Mouse (Mus musculus): ENCODE measurements at regions not wholly inside any gene's neighbourhood (a gene's known extent, or its start where the extent isn't known, plus 50 kb on each side); places are given as distances from the start of the nearest gene placed in this dataset.
"Not testable (repeated sequence)": the region's sequence is repeated elsewhere in the genome, so short reads cannot be mapped to it uniquely, and the experiment has no call there.

- intact Hi-C loops (cut with DNase I); DNase-seq: not testable (repeated sequence)
Observed at GRCm38 (mm10) chr14:53001289-53001688, 505.7 kb upstream of the Olfr1507 start.

GRCm38 (mm10) chr14:52992106-52992760, 496.7 kb upstream of the Olfr1507 start:
- intact Hi-C loops (cut with DNase I); DNase-seq: not testable (repeated sequence)

GRCm38 (mm10) chr14:52991328-52991665, 495.7 kb upstream of the Olfr1507 start:
- intact Hi-C loops (cut with DNase I); DNase-seq: not testable (repeated sequence)

- DNase-seq; intact Hi-C loops (cut with DNase I): not testable (repeated sequence)
Observed at GRCm38 (mm10) chr14:52990569-52991327, 495.2 kb upstream of the Olfr1507 start.

GRCm38 (mm10) chr14:52989940-52990339, 494.4 kb upstream of the Olfr1507 start:
- DNase-seq; intact Hi-C loops (cut with DNase I): not testable (repeated sequence)

- DNase-seq; intact Hi-C loops (cut with DNase I): not testable (repeated sequence)
Observed at GRCm38 (mm10) chr14:52988563-52988962, 493.0 kb upstream of the Olfr1507 start.

- intact Hi-C loops (cut with DNase I); DNase-seq: not testable (repeated sequence)
Observed at GRCm38 (mm10) chr14:52972207-52973003, 476.9 kb upstream of the Olfr1507 start.

- intact Hi-C loops (cut with DNase I); DNase-seq: not testable (repeated sequence)
Observed at GRCm38 (mm10) chr14:52962110-52962509, 466.6 kb upstream of the Olfr1507 start.

GRCm38 (mm10) chr14:52956515-52956914, 461.0 kb upstream of the Olfr1507 start:
- intact Hi-C loops (cut with DNase I); DNase-seq: not testable (repeated sequence)

- DNase-seq; intact Hi-C loops (cut with DNase I): not testable (repeated sequence)
Observed at GRCm38 (mm10) chr14:52944925-52945324, 449.4 kb upstream of the Olfr1507 start.

- DNase-seq; intact Hi-C loops (cut with DNase I): not testable (repeated sequence)
Observed at GRCm38 (mm10) chr14:52942438-52942837, 446.9 kb upstream of the Olfr1507 start.

GRCm38 (mm10) chr14:52941747-52942146, 446.2 kb upstream of the Olfr1507 start:
- intact Hi-C loops (cut with DNase I); DNase-seq: not testable (repeated sequence)

GRCm38 (mm10) chr14:52920138-52920537, 424.6 kb upstream of the Olfr1507 start:
- intact Hi-C loops (cut with DNase I); DNase-seq: not testable (repeated sequence)

- DNase-seq; intact Hi-C loops (cut with DNase I): not testable (repeated sequence)
Observed at GRCm38 (mm10) chr14:52913814-52914213, 418.3 kb upstream of the Olfr1507 start.

- intact Hi-C loops (cut with DNase I); DNase-seq: not testable (repeated sequence)
Observed at GRCm38 (mm10) chr14:52899629-52900028, 404.1 kb upstream of the Olfr1507 start.

- intact Hi-C loops (cut with DNase I); DNase-seq: not testable (repeated sequence)
Observed at GRCm38 (mm10) chr14:52898310-52898709, 402.8 kb upstream of the Olfr1507 start.

GRCm38 (mm10) chr14:52879978-52880377, 384.4 kb upstream of the Olfr1507 start:
- intact Hi-C loops (cut with DNase I); DNase-seq: not testable (repeated sequence)

GRCm38 (mm10) chr14:52863841-52864240, 368.3 kb upstream of the Olfr1507 start:
- DNase-seq; intact Hi-C loops (cut with DNase I): not testable (repeated sequence)

GRCm38 (mm10) chr14:52863107-52863506, 367.6 kb upstream of the Olfr1507 start:
- DNase-seq; intact Hi-C loops (cut with DNase I): not testable (repeated sequence)

- DNase-seq; intact Hi-C loops (cut with DNase I): not testable (repeated sequence)
Observed at GRCm38 (mm10) chr14:52862491-52862890, 366.9 kb upstream of the Olfr1507 start.

- intact Hi-C loops (cut with DNase I); DNase-seq: not testable (repeated sequence)
Observed at GRCm38 (mm10) chr14:52855339-52855738, 359.8 kb upstream of the Olfr1507 start.

All from gastrocnemius, postnatal 36 days (tissue).